Mouse (Mus musculus) midbrain, postnatal 0 days (tissue): Measurements from ENCODE around the gene Csnk2b. TPM values are rescaled to one million over a fixed set of nuclear protein-coding genes. Genes with fewer than 3 reads are reported as not detected.

Experiments
- ATAC-seq: fragments of 200-750 bp; cut with Nextera tagmentation; 2 replicates; pipeline ENCODE4 v1.8.0; 2017; ENCODE audit warnings: moderate number of reproducible peaks, mild to moderate bottlenecking, moderate TSS enrichment, moderate library complexity; ENCODE audit not compliant: low FRiP score
- DNase-seq: peaks from one replicate; pipeline ENCODE4 v3.0.0-alpha.2; 2015; ENCODE audit warnings: low spot score
- H3K27ac ChIP-seq: fragments of 300-500 bp; sonication (generic); 2 replicates; pipeline ENCODE4 v1.5.1; 2014; ENCODE audit warnings: low read depth, mild to moderate bottlenecking, low read length, mixed read lengths
- H3K27me3 ChIP-seq: fragments of 300-500 bp; sonication (generic); 2 replicates; pipeline ENCODE4 v1.6.1; 2014; ENCODE audit warnings: low read length, control low read depth, mixed read lengths; ENCODE audit not compliant: insufficient read depth
- H3K36me3 ChIP-seq: fragments of 300-500 bp; sonication (generic); 2 replicates; pipeline ENCODE4 v1.6.1; 2014; ENCODE audit warnings: low read length, control low read depth, mixed read lengths; ENCODE audit not compliant: insufficient read depth
- H3K4me1 ChIP-seq: fragments of 300-500 bp; sonication (generic); 2 replicates; pipeline ENCODE4 v1.6.1; 2014; ENCODE audit warnings: mild to moderate bottlenecking, control low read depth, antibody characterized with exemption, low read length, mixed read lengths; ENCODE audit not compliant: insufficient read depth
- H3K4me2 ChIP-seq: fragments of 300-500 bp; sonication (generic); 2 replicates; pipeline ENCODE4 v1.6.1; 2014; ENCODE audit warnings: low read depth, mild to moderate bottlenecking, low read length, mixed read lengths; ENCODE audit not compliant: poor library complexity, severe bottlenecking
- H3K4me3 ChIP-seq: fragments of 300-500 bp; sonication (generic); 2 replicates; pipeline ENCODE4 v1.5.1; 2014; ENCODE audit warnings: low read depth, mild to moderate bottlenecking, low read length, moderate library complexity
- H3K9ac ChIP-seq: fragments of 300-500 bp; sonication (generic); replicated peaks from 2 replicates; pipeline ENCODE4 v1.6.1; 2014; ENCODE audit warnings: mild to moderate bottlenecking, low read length, moderate library complexity, mixed read lengths; ENCODE audit not compliant: poor library complexity, severe bottlenecking
- H3K9me3 ChIP-seq: fragments of 300-500 bp; sonication (generic); 2 replicates; pipeline ENCODE4 v1.6.1; 2016; ENCODE audit warnings: low read length, control low read depth
- CTCF ChIP-seq: IDR thresholded peaks from 2 replicates; pipeline ENCODE4 v1.5.1; 2016; ENCODE audit warnings: antibody characterized with exemption, mild to moderate bottlenecking
- WGBS: fragments of 180-500 bp; shearing (Covaris S2); extraction: QIAGEN DNeasy Blood & Tissue Kit; methylation state at CpG from one replicate; pipeline ENCODE4 v1.1.7; 2014; 5-methylcytosine and 5-hydroxymethylcytosine counted together
- polyA plus RNA-seq: library from polyadenylated mRNA; unstranded; fragments of >200 nt; fragmentation: Nextera tagmentation; extraction: Ambion mirVana; gene quantifications from 2 replicates; pipeline ENCODE4 v1.2.1, GENCODE M21; 2015
- total RNA-seq: library from RNA; depleted of rRNA; stranded (reverse); fragments of >200 nt; gene quantifications from 2 replicates; pipeline ENCODE4 v1.2.3, GENCODE M21; 2014

Gene Csnk2b
- total and polyA plus RNA-seq, 2 experiments from 2014 or later: 287 to 332 TPM

GRCm38 (mm10) chr17:35155451-35155850 lies 33.6 kb upstream of the Csnk2b start:
- no peak for TF ChIP-seq CTCF
- no peak overlapping the region for H3K27ac ChIP-seq
- H3K4me3 ChIP-seq: no peak overlapping the region
- H3K9ac ChIP-seq: no peak overlapping the region
- H3K4me2 ChIP-seq: no peak overlapping the region
- DNase-seq: no peak
- ATAC-seq: no peak
- H3K27me3 ChIP-seq: no peaks in the 10 kb centered on the region
- no peaks in the 10 kb centered on the region for H3K9me3 ChIP-seq
- WGBS: 93% methylated on average over 12 of the region's 12 CpGs
- peaks cover 93% of the 10 kb centered on the region for H3K36me3 ChIP-seq
- no peaks in the 10 kb centered on the region for H3K4me1 ChIP-seq

GRCm38 (mm10) chr17:35154616-35155015 lies 32.8 kb upstream of the Csnk2b start:
- 71% methylated on average over 7 of the region's 7 CpGs for WGBS
- Histone ChIP-seq H3K4me3 (no peak overlapping the region), H3K36me3 (peaks cover 93% of the 10 kb centered on the region), H3K27me3 (no peaks in the 10 kb centered on the region), H3K4me1 (no peaks in the 10 kb centered on the region), H3K9me3 (no peaks in the 10 kb centered on the region), H3K27ac (no peak overlapping the region), H3K4me2 (no peak overlapping the region), H3K9ac (no peak overlapping the region)
- TF ChIP-seq CTCF: no peak
- ATAC-seq: no peak
- DNase-seq: no peak

DNA sequence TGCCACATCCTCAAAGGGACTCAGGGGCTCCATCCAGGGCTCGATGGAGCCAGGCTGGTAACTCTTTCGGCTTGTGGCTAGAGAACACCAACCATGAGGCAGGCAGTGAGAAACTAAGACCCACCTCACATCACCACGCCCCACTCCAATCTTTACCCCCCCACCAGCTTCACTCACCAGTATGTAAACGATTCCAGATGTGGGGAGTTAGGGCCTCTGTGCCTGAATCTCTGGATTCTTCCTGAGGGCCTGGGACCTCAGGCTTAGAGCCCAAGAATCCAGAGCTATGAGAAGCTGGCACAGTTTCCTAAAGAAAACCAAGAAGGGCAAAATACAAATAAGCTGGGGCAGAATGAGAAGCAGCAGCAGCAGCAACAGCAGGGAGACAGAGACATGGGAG lies 32.1 kb upstream of the Csnk2b start:
- Histone ChIP-seq H3K4me3 (no peak overlapping the region), H3K4me1 (no peaks in the 10 kb centered on the region), H3K36me3 (peaks cover 93% of the 10 kb centered on the region), H3K4me2 (no peak overlapping the region), H3K9ac (no peak overlapping the region), H3K27ac (no peak overlapping the region), H3K9me3 (no peaks in the 10 kb centered on the region), H3K27me3 (no peaks in the 10 kb centered on the region)
- no peak for TF ChIP-seq CTCF
- DNase-seq (no peak), ATAC-seq (no peak)
- WGBS: 90% methylated on average over 4 of the region's 4 CpGs

DNA sequence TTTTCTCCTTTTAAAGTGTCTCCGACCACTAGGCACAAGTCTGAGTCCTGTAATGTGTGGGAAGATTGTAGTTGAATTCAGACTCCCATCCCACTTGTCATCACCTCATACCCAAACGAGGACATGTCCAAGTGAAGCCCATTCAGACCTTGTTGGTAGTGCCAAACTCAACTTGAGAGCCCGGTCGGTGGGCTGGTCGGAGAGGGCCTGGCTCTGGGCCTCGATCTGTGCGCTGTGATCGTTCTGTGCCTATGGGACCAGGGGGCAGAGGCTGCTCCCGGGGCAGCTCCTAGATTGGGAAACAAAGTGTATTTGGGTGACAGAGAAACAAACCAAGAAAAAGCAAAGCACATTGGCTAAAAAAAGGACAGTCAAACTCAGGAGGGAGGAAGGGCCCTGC lies 31.2 kb upstream of the Csnk2b start:
- DNase-seq (no peak), ATAC-seq (no peak)
- no peaks in the 10 kb centered on the region for H3K4me1 ChIP-seq
- WGBS: 87% methylated on average over 9 of the region's 9 CpGs
- H3K27me3 ChIP-seq: no peaks in the 10 kb centered on the region
- no peak overlapping the region for H3K4me3 ChIP-seq
- no peak overlapping the region for H3K4me2 ChIP-seq
- no peak for TF ChIP-seq CTCF
- no peak overlapping the region for H3K9ac ChIP-seq
- H3K27ac ChIP-seq: no peak overlapping the region
- H3K36me3 ChIP-seq: peaks cover 85% of the 10 kb centered on the region
- H3K9me3 ChIP-seq: no peaks in the 10 kb centered on the region

- Histone ChIP-seq H3K36me3 (peaks cover 80% of the 10 kb centered on the region), H3K4me2 (no peak overlapping the region), H3K27ac (no peak overlapping the region), H3K9me3 (no peaks in the 10 kb centered on the region), H3K9ac (no peak overlapping the region), H3K27me3 (no peaks in the 10 kb centered on the region), H3K4me3 (no peak overlapping the region), H3K4me1 (no peaks in the 10 kb centered on the region)
- no peak for TF ChIP-seq CTCF
- WGBS: 95% methylated on average over 4 of the region's 4 CpGs
- no peak for ATAC-seq
- no peak for DNase-seq
Observed at GRCm38 (mm10) chr17:35152121-35152520, 30.3 kb upstream of the Csnk2b start.

DNA sequence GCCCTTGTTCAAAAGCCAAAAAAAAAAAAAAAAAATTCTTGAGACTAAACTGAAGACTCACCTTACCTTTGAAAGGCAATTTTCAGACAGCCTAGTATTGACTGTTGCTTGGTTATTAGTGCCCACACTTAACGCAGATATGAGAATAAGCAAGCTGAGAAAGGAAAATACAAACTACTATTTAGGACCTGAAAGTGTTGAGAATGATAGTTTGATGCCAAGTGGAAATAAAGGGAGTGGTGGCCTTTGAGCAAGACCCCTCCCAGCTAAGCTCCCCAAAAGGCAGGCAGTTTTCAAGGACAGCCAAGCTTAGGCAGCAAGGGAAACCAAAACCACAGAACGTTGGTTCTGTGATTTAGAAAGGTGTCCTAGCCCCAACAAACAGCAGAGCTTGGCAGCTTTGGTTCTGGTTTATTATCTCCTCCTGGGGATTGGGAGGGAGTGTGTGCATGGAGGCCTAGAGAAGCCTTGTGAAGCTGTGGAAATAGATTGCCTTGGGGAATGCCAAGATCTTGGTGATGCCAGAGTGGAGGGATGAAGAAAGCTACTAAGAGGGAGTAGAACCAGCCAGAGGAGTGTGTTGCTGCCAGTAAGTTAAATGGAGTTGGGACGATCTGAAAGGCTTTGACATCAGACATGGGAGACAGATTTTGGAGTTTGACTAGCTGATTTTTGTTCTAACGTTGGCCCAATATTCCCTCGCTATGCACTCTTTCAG lies 26.2 kb upstream of the Csnk2b start:
- no peak for DNase-seq
- WGBS: 61% methylated on average over 5 of the region's 5 CpGs

More for the DNA sequence above, 26.2 kb upstream of the Csnk2b start:
- no peaks in the 10 kb centered on the region for H3K9me3 ChIP-seq
- no peak for ATAC-seq
- H3K27me3 ChIP-seq: no peaks in the 10 kb centered on the region
- H3K27ac ChIP-seq: no peak overlapping the region; the same call in 1 of the 2 replicates
- H3K36me3 ChIP-seq: peaks cover 81% of the 10 kb centered on the region
- TF ChIP-seq CTCF: no peak
- no peak overlapping the region for H3K9ac ChIP-seq
- no peak overlapping the region for H3K4me3 ChIP-seq
- no peak overlapping the region for H3K4me2 ChIP-seq
- no peaks in the 10 kb centered on the region for H3K4me1 ChIP-seq
